Mouse (Mus musculus) spleen, embryonic (tissue): ENCODE measurements around the gene Atpif1.
"Not testable (repeated sequence)": the region's sequence is repeated elsewhere in the genome, so short reads cannot be mapped to it uniquely, and the experiment has no call there.

Source experiments
- CTCF ChIA-PET: fragments of 350-600 bp; sonication (Branson Sonifier 250); formaldehyde crosslinking; loops from one replicate; lab custom pipeline; 2022; lab: Charles Lee

Atpif1 gene

DNA sequence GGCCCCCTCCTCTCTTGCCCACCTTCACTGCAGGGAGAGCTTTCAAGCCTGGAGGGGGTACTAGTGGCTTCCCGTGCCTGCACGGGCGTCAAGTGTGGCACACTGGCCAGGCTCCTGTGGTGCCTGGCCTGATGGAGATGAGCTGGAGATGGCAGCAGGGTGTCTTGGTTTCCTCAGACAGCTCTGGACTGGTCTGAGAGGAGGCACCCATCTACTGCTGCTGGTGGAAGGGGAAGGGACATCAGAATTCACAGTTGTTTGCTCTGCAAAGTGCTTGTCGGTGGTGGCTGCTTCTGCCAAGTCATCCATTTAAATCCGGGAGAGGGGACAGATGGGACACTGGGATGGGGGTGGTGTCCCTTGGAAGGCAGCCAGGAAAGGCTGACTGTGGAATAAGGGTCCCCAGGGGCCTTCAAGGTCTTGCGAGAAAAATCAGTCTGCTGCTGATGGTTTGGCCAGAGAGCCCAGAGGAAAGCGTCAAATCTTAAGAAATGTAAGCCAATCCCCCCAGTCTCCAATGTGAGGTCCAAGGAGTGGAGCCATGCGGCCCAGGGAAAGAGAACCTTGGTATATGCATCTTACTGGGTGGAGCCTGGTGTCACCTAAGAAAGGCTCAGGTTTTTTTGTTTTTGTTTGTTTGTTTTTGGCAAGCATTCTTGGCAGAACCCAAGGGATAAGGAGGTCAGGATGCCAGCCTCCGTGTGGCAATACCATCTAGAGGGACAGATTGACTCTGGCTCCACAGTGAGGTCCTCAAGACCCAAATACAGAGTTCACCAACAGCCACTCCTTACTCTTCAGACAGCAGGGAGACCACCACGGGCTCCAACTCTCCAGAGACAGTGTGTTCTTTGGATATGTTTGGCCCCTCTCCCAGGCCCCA, 41.0 kb downstream of the Atpif1 start:
- CTCF ChIA-PET: interaction anchor here (0.6 to 0.9 kb wide), 2 partner anchors 16 to 42 kb away, joined by 3 to 4 read pairs; no protein-coding TSS in a partner anchor

DNA sequence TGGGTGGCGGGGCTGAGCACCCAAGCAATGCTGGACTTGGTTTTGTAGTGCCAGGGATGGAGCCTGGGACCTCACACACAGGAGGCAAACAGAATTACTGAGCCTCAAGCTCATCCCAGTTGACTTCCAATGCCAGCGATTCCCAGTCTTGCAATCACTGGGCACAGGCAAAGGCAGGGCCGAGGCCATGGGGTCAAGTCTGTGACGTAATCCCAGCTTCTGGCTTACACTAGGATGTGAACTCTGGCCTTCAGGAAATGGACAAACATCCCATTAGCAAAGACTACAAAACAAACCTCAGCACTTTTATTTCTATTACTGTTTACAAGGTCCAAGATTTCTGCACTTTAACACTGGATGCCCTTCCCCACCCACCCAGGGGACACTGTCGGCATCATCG, 41.7 kb downstream of the Atpif1 start:
- CTCF ChIA-PET: interaction anchor here (0.6 kb wide), 2 partner anchors 43 to 306 kb away, joined by 4 to 7 read pairs; no protein-coding TSS in a partner anchor

DNA sequence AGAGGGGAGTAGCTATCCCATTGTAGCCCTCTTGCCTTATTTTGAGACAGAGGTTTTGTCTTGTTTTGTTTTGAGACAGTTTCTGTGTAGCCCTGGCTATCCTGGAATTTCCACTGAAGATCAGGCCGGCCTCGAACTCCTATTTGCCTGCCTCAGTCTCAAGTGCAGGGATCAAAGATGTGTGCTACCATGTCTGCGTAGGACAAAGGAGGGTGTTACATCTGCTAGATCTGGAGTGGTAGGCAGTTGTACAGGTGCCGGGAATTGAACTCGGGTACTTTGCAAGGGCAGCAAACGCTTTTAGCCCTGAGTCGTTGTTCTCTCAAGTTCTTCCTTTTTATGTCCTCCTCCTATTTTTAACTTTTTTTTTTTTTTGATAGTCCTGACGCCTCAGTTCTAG, 42.4 kb downstream of the Atpif1 start:
- CTCF ChIA-PET: interaction anchor here (0.6 kb wide), 1 partner anchor 306 kb away, joined by 7 read pairs; no protein-coding TSS in a partner anchor

DNA sequence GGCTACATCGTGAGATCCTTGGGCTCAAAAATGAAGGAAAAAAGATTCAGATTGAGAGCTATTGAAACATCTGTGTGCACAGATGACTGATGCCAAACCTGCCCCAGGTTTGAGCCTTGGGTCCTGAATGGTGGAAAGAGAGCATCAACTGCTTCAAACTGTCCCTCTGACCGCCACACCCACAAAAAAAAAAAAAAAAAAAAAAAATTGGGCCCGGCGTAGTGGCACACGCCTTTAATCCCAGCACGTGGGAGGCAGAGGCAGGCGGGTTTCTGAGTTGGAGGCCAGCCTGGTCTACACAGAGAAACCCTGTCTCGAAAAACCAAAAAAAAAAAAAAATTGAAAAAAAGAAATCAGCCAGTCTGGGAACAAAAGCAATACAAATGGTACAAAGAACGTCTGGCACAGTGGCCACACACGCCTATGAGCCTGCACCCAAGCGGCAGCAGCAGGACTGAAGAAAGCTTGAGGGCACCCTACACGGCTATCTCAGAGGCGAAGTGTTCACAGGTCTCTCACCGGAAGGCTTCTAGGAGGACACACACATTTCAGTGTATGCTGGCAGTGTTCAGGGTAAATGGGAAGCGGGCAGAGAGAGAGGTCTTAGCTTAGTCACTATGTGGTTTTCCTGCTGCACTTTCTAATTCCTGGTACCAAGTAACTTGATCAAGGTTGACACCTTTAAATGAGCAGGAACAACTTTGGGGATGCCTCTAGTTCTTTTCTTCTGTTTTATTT, 43.0 kb downstream of the Atpif1 start:
- CTCF ChIA-PET: interaction anchor here (0.5 kb wide), 1 partner anchor 22 kb away, joined by 5 read pairs; no protein-coding TSS in a partner anchor

DNA sequence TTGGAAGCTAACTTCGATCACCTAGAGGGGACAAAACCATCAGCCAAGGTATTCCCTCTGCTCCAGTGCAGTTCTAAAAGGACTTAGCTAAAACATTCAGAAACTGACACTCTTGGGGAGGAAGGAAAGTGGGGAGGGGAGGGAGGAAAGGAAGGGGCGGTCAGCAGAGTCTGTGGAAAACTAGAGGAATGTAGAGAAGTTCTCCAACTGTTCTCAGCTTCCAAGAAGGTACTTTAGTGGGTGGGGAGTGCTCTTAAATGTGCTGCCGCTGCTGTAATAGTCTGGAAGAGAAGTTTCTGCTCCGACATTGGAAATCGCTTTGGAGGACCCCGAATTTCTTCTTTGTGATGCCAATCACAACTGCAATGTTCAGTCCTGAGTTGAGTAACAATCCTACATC, 44.5 kb downstream of the Atpif1 start:
- CTCF ChIA-PET: no interaction called here

DNA sequence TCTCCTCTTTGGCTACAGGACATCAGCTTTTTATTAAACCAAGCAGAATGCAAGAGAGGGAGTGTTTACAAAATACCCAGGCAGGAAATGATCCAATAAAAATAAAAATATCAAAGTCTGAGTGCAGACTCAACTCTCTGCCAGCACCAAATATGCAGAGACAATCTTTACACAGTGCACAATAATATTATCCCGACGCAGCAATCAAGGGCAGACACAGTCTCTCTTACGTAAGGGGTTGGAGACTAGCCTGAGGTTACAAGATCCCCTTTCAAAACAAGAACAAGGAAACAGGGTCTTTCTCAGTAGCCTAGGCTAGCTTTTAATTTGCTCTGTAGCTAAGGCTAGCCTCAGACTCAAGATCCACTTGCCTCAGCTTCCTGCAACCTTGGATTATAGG, 44.9 kb downstream of the Atpif1 start:
- CTCF ChIA-PET: no interaction called here

DNA sequence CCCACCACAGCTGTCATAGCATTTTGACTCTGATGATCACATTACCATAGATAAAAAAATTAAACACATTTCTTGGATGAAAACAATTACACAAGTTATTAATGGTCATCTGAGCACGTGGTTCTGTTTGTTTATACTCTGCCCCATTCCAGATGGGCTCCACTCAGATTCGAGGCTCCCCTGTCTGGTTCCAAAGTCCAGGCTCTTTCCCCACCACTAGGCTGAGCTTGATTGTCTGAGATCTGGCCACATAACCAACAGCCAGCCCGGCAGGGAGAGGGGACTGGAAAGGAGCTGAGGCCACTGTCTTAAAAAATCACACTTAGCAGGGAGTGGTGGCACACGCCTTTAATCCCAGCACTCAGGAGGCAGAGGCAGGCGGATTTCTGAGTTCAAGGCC, 48.6 kb downstream of the Atpif1 start:
- CTCF ChIA-PET: no interaction called here

DNA sequence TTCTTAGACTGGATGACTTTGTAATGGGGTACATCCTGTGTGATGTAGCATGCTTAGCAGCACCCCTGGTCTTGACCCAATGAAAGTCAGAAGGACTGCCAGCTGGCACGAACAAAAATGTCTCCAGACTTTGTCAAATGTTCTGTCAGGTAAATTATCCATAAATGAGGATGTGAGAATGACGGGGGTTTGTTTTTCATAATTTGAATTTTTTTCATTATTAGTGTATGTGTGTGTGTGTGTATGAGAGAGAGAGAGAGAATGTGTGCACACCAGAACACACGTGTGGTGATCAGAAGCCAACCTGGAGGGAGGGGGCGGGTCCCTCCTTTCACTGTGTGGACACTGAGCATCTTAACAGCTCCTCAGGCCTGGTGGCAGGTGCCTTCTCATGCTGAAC, 49.2 kb downstream of the Atpif1 start:
- CTCF ChIA-PET: no interaction called here

DNA sequence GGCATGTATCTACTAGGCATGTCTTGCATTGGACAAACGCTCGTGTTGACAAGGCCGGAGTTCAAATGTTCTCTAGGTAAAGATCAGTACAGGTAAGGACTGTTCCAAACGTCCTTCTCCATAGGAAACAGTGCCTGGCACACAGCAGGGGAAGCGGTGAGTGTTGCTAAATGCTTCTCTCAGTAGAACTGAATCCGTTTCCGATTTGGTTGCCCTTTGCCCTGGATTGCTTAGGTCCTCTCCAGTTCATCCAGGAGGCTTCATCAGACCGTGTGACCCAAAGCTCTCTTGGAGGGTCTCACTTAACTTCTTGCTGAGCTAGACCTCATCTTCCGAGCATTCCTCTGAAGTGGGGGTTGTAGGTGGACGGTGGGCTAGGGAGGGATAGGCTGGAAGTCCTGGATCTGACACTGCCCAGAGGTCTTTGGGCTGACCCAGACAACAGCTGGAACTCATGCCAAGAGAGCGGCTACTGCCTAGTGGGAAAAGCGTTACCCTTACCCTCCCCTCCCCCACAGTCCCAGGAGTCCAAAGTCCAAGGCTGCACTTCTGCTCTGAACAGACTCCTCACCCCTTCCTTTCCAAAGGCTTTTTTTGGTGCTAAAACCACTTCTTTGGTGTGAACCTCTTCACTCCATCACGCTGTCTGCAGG, 50.4 kb downstream of the Atpif1 start:
- CTCF ChIA-PET: no interaction called here

DNA sequence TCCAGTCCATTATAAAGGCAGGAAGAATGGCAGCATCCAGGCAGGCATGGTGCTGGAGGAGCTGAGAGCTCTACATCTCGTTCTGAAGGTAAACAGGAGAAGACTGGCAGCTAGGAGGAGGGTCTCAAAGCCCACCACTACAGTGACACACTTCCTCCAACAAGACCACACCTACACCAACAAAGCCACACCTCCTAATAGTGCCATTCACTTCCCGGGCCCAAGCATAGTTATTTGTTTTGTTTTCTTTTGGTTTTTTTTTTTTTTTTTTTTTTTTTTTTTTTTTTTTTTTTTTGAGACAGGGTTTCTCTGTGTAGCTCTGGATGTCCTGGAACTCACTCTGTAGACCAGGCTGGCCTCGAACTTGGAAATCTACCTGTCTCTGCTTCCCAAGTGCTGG, 51.4 kb downstream of the Atpif1 start:
- CTCF ChIA-PET: not testable (repeated sequence)
